Mouse (Mus musculus): Measurements from ENCODE around the gene Ccdc78. TPM values are rescaled to one million over a fixed set of nuclear protein-coding genes. Genes with fewer than 3 reads are reported as not detected.

Ccdc78 gene
- total and polyA plus RNA-seq, 2 experiments: 0.06 TPM; not detected in 1

GRCm38 (mm10) chr17:25749314-25749713 is 37.1 kb upstream of the Ccdc78 start:
- WGBS: 85% methylated on average over 6 of the region's 6 CpGs
- TF ChIP-seq POLR2A (IDR thresholded peaks at IDR 0.05; ENCODE audit: extremely low read depth, insufficient read depth, low read length) (no peak), CTCF (IDR thresholded peaks at IDR 0.05; ENCODE audit: low read depth, low read length) (no peak)
- no peak overlapping the region for H3K27ac ChIP-seq (replicated peaks; ENCODE audit: insufficient read depth, low read depth, low read length)
- H3K36me3 ChIP-seq (ENCODE audit: control insufficient read depth, insufficient read depth, low read length): no peaks in the 10 kb centered on the region
- no peaks in the 10 kb centered on the region for H3K4me1 ChIP-seq (ENCODE audit: control insufficient read depth, insufficient read depth, low read length)
- DNase-seq (ENCODE audit: extremely low read depth, low read depth, low spot score): no peak
- H3K79me2 ChIP-seq (ENCODE audit: control insufficient read depth, insufficient read depth, low read length): no peaks in the 10 kb centered on the region
- H3K27me3 ChIP-seq (ENCODE audit: control insufficient read depth, insufficient read depth, low read length): no peaks in the 10 kb centered on the region
- H3K4me3 ChIP-seq (ENCODE audit: insufficient read depth, low read depth, low read length): no peak overlapping the region
- H3K9ac ChIP-seq (ENCODE audit: low read depth, low read length): no peak overlapping the region

- no peaks in the 10 kb centered on the region for H3K79me2 ChIP-seq (ENCODE audit: control insufficient read depth, insufficient read depth, low read length)
- H3K4me3 ChIP-seq (ENCODE audit: insufficient read depth, low read depth, low read length): no peak overlapping the region
- H3K27me3 ChIP-seq (ENCODE audit: control insufficient read depth, insufficient read depth, low read length): no peaks in the 10 kb centered on the region
- no peak overlapping the region for H3K27ac ChIP-seq (replicated peaks; ENCODE audit: insufficient read depth, low read depth, low read length)
- H3K4me1 ChIP-seq (ENCODE audit: control insufficient read depth, insufficient read depth, low read length): no peaks in the 10 kb centered on the region
- H3K36me3 ChIP-seq (ENCODE audit: control insufficient read depth, insufficient read depth, low read length): no peaks in the 10 kb centered on the region
- no peak overlapping the region for H3K9ac ChIP-seq (ENCODE audit: low read depth, low read length)
- no peak for TF ChIP-seq CTCF (IDR thresholded peaks at IDR 0.05; ENCODE audit: low read depth, low read length)
- TF ChIP-seq POLR2A (IDR thresholded peaks at IDR 0.05; ENCODE audit: extremely low read depth, insufficient read depth, low read length): no peak
- 30% methylated on average over 5 of the region's 5 CpGs for WGBS
- no peak for DNase-seq (ENCODE audit: extremely low read depth, low read depth, low spot score)
Observed at GRCm38 (mm10) chr17:25751446-25751845, 34.9 kb upstream of the Ccdc78 start.

GRCm38 (mm10) chr17:25754241-25754640 is 32.1 kb upstream of the Ccdc78 start, which contains the start of gene Msln:
Msln (minus strand) TSS chr17:25754378.
- 88% methylated on average over 9 of the region's 9 CpGs for WGBS
- DNase-seq (ENCODE audit: extremely low read depth, low read depth, low spot score): no peak

GRCm38 (mm10) chr17:25755086-25755485 is 31.3 kb upstream of the Ccdc78 start:
- H3K27ac ChIP-seq (replicated peaks; ENCODE audit: insufficient read depth, low read depth, low read length): no peak overlapping the region
- 76% methylated on average over 4 of the region's 4 CpGs for WGBS
- H3K4me1 ChIP-seq (ENCODE audit: control insufficient read depth, insufficient read depth, low read length): no peaks in the 10 kb centered on the region
- no peak for DNase-seq (ENCODE audit: extremely low read depth, low read depth, low spot score)
- H3K36me3 ChIP-seq (ENCODE audit: control insufficient read depth, insufficient read depth, low read length): no peaks in the 10 kb centered on the region
- no peak overlapping the region for H3K4me3 ChIP-seq (ENCODE audit: insufficient read depth, low read depth, low read length)
- no peaks in the 10 kb centered on the region for H3K79me2 ChIP-seq (ENCODE audit: control insufficient read depth, insufficient read depth, low read length)
- no peaks in the 10 kb centered on the region for H3K27me3 ChIP-seq (ENCODE audit: control insufficient read depth, insufficient read depth, low read length)
- no peak overlapping the region for H3K9ac ChIP-seq (ENCODE audit: low read depth, low read length)
- TF ChIP-seq CTCF (IDR thresholded peaks at IDR 0.05; ENCODE audit: low read depth, low read length) (no peak), POLR2A (IDR thresholded peaks at IDR 0.05; ENCODE audit: extremely low read depth, insufficient read depth, low read length) (no peak)

More at GRCm38 (mm10) chr17:25754241-25754640, 32.1 kb upstream of the Ccdc78 start, which contains the start of gene Msln:
- H3K27ac ChIP-seq (replicated peaks; ENCODE audit: insufficient read depth, low read depth, low read length): no peak within 1 kb of the TSS
- H3K4me1 ChIP-seq (ENCODE audit: control insufficient read depth, insufficient read depth, low read length): no peaks in the 10 kb centered on the region
- H3K36me3 ChIP-seq (ENCODE audit: control insufficient read depth, insufficient read depth, low read length): no peaks in the 10 kb centered on the region
- H3K4me3 ChIP-seq (ENCODE audit: insufficient read depth, low read depth, low read length): no peak within 1 kb of the TSS
- TF ChIP-seq CTCF (IDR thresholded peaks at IDR 0.05; ENCODE audit: low read depth, low read length) (no peak), POLR2A (IDR thresholded peaks at IDR 0.05; ENCODE audit: extremely low read depth, insufficient read depth, low read length) (no peak)
- H3K9ac ChIP-seq (ENCODE audit: low read depth, low read length): no peak within 1 kb of the TSS
- H3K79me2 ChIP-seq (ENCODE audit: control insufficient read depth, insufficient read depth, low read length): no peaks in the 10 kb centered on the region
- H3K27me3 ChIP-seq (ENCODE audit: control insufficient read depth, insufficient read depth, low read length): no peaks in the 10 kb centered on the region

GRCm38 (mm10) chr17:25755627-25756377 is 30.6 kb upstream of the Ccdc78 start:
- no peak for DNase-seq (ENCODE audit: extremely low read depth, low read depth, low spot score)
- Histone ChIP-seq H3K27ac (replicated peaks; ENCODE audit: insufficient read depth, low read depth, low read length) (no peak overlapping the region), H3K9ac (ENCODE audit: low read depth, low read length) (no peak overlapping the region), H3K27me3 (ENCODE audit: control insufficient read depth, insufficient read depth, low read length) (no peaks in the 10 kb centered on the region), H3K4me1 (ENCODE audit: control insufficient read depth, insufficient read depth, low read length) (no peaks in the 10 kb centered on the region), H3K4me3 (ENCODE audit: insufficient read depth, low read depth, low read length) (no peak overlapping the region), H3K79me2 (ENCODE audit: control insufficient read depth, insufficient read depth, low read length) (no peaks in the 10 kb centered on the region), H3K36me3 (ENCODE audit: control insufficient read depth, insufficient read depth, low read length) (no peaks in the 10 kb centered on the region)
- WGBS: 39% methylated on average over 4 of the region's 4 CpGs
- TF ChIP-seq CTCF (IDR thresholded peaks at IDR 0.05; ENCODE audit: low read depth, low read length) (no peak), POLR2A (IDR thresholded peaks at IDR 0.05; ENCODE audit: extremely low read depth, insufficient read depth, low read length) (no peak)

Data from liver, adult 2 months (tissue).